Mouse (Mus musculus): ENCODE results near the gene Rtkn.

- no peak for TF ChIP-seq CTCF (IDR thresholded peaks at IDR 0.05; ENCODE audit: low read depth)
- TF ChIP-seq EP300 (IDR thresholded peaks at IDR 0.05; ENCODE audit: low read depth): no peak
Measured at GRCm38 (mm10) chr6:83151721-83152120, 16.5 kb downstream of the Rtkn start.

Measured in heart, postnatal 0 days (tissue).